Mouse (Mus musculus) lung, embryonic 14.5 days (tissue): ENCODE measurements around the gene Ttll5. TPM values are rescaled to one million over a fixed set of nuclear protein-coding genes. Genes with fewer than 3 reads are reported as not detected.

Experiments
- ATAC-seq: fragments of 200-750 bp; cut with Nextera tagmentation; 2 replicates; pipeline ENCODE4 v1.8.0; 2017; ENCODE audit warnings: mild to moderate bottlenecking, moderate TSS enrichment, moderate library complexity; ENCODE audit not compliant: insufficient read depth
- DNase-seq: peaks from one replicate; pipeline ENCODE4 v3.0.0-alpha.2; 2015
- H3K27ac ChIP-seq: fragments of 300-500 bp; sonication (generic); 2 replicates; pipeline ENCODE4 v1.5.1; 2014; ENCODE audit warnings: low read depth, mild to moderate bottlenecking, moderate library complexity
- H3K27me3 ChIP-seq: fragments of 300-500 bp; sonication (generic); 2 replicates; pipeline ENCODE4 v1.6.1; 2014; ENCODE audit warnings: low read length, control low read depth; ENCODE audit not compliant: insufficient read depth
- H3K36me3 ChIP-seq: fragments of 300-500 bp; sonication (generic); 2 replicates; pipeline ENCODE4 v1.6.1; 2014; ENCODE audit warnings: control low read depth; ENCODE audit not compliant: insufficient read depth
- H3K4me1 ChIP-seq: fragments of 300-500 bp; sonication (generic); 2 replicates; pipeline ENCODE4 v1.6.1; 2014; ENCODE audit warnings: antibody characterized with exemption, control low read depth; ENCODE audit not compliant: insufficient read depth
- H3K4me2 ChIP-seq: fragments of 300-500 bp; sonication (generic); 2 replicates; pipeline ENCODE4 v1.6.1; 2014; ENCODE audit warnings: mild to moderate bottlenecking
- H3K4me3 ChIP-seq: fragments of 300-500 bp; sonication (generic); 2 replicates; pipeline ENCODE4 v1.5.1; 2014; ENCODE audit warnings: low read depth, low read length
- H3K9ac ChIP-seq: fragments of 300-500 bp; sonication (generic); 2 replicates; pipeline ENCODE4 v1.6.1; 2014
- H3K9me3 ChIP-seq: fragments of 300-500 bp; sonication (generic); 2 replicates; pipeline ENCODE4 v1.6.1; 2016; ENCODE audit warnings: low read depth, low read length, control low read depth
- CTCF ChIP-seq: IDR thresholded peaks from 2 replicates; pipeline ENCODE4 v1.5.1; 2016; ENCODE audit warnings: antibody characterized with exemption, low read depth
- WGBS: fragments of 180-500 bp; shearing (Covaris S2); extraction: QIAGEN DNeasy Blood & Tissue Kit; methylation state at CpG from one replicate; pipeline ENCODE4 v1.1.7; 2014; 5-methylcytosine and 5-hydroxymethylcytosine counted together
- polyA plus RNA-seq: library from polyadenylated mRNA; unstranded; fragments of >200 nt; fragmentation: Nextera tagmentation; extraction: Ambion mirVana; gene quantifications from 2 replicates; pipeline ENCODE4 v1.2.1, GENCODE M21; 2014

Ttll5 gene
- polyA plus RNA-seq: 17.5 and 21.3 TPM in 2 replicates

- Histone ChIP-seq H3K4me3 (peak within 1 kb of the TSS; percentile 78), H3K9me3 (no peaks in the 10 kb centered on the region), H3K4me1 (0 out of 2 replicates have a peak, but pooled peaks cover 3% of the 10 kb centered on the region), H3K27ac (peak within 1 kb of the TSS; percentile 98), H3K36me3 (peaks cover 25% of the 10 kb centered on the region; the same call in 1 of the 2 replicates), H3K27me3 (no peaks in the 10 kb centered on the region), H3K4me2 (peak within 1 kb of the TSS; percentile 71), H3K9ac (peak within 1 kb of the TSS; percentile 70)
- peak; percentile 97 for DNase-seq
- WGBS: under 1% methylated on average over 67 of the region's 67 CpGs
- ATAC-seq: peak; percentile 99
- TF ChIP-seq CTCF: no peak
Measured at GRCm38 (mm10) chr12:85824438-85825264, at the start of gene Ttll5, which contains the start of gene Erg28. Gene Ttll5 (plus strand): TSS chr12:85824659. Gene Erg28 (minus strand): TSS chr12:85824550.

- no peak overlapping the region for H3K27ac ChIP-seq
- DNase-seq (peak; percentile 29), ATAC-seq (peak; percentile 41)
- H3K4me1 ChIP-seq: no peaks in the 10 kb centered on the region
- H3K9ac ChIP-seq: no peak overlapping the region
- no peaks in the 10 kb centered on the region for H3K9me3 ChIP-seq
- no peak overlapping the region for H3K4me3 ChIP-seq
- no peaks in the 10 kb centered on the region for H3K36me3 ChIP-seq
- no peak overlapping the region for H3K4me2 ChIP-seq
- no peaks in the 10 kb centered on the region for H3K27me3 ChIP-seq
- WGBS: 21% methylated on average over 3 of the region's 3 CpGs
- TF ChIP-seq CTCF: no peak
Measured at GRCm38 (mm10) chr12:85778962-85779361, 45.5 kb upstream of the Ttll5 start.

GRCm38 (mm10) chr12:85779707-85780106, 44.8 kb upstream of the Ttll5 start:
- H3K4me3 ChIP-seq: no peak overlapping the region
- TF ChIP-seq CTCF: no peak
- H3K36me3 ChIP-seq: no peaks in the 10 kb centered on the region
- no peaks in the 10 kb centered on the region for H3K27me3 ChIP-seq
- no peak overlapping the region for H3K27ac ChIP-seq
- no peak overlapping the region for H3K4me2 ChIP-seq
- DNase-seq (no peak), ATAC-seq (no peak)
- H3K4me1 ChIP-seq: no peaks in the 10 kb centered on the region
- no peak overlapping the region for H3K9ac ChIP-seq
- 68% methylated on average over 5 of the region's 5 CpGs for WGBS
- H3K9me3 ChIP-seq: no peaks in the 10 kb centered on the region

GRCm38 (mm10) chr12:85781606-85782005, 42.9 kb upstream of the Ttll5 start:
- TF ChIP-seq CTCF: no peak
- Histone ChIP-seq H3K9ac (no peak overlapping the region), H3K27ac (no peak overlapping the region), H3K27me3 (no peaks in the 10 kb centered on the region), H3K36me3 (no peaks in the 10 kb centered on the region), H3K9me3 (no peaks in the 10 kb centered on the region), H3K4me1 (no peaks in the 10 kb centered on the region), H3K4me3 (no peak overlapping the region), H3K4me2 (no peak overlapping the region)
- ATAC-seq (no peak), DNase-seq (no peak)
- WGBS: 79% methylated on average over 3 of the region's 3 CpGs

- Histone ChIP-seq H3K36me3 (no peaks in the 10 kb centered on the region), H3K4me2 (no peak overlapping the region), H3K9me3 (no peaks in the 10 kb centered on the region), H3K27ac (no peak overlapping the region), H3K9ac (no peak overlapping the region), H3K4me1 (no peaks in the 10 kb centered on the region), H3K4me3 (no peak overlapping the region), H3K27me3 (no peaks in the 10 kb centered on the region)
- DNase-seq (no peak), ATAC-seq (no peak)
- 62% methylated on average over 19 of the region's 19 CpGs for WGBS
- no peak for TF ChIP-seq CTCF
Measured at GRCm38 (mm10) chr12:85784916-85785815, 39.3 kb upstream of the Ttll5 start.

- Histone ChIP-seq H3K9me3 (no peaks in the 10 kb centered on the region), H3K4me2 (no peak overlapping the region), H3K27ac (no peak overlapping the region), H3K9ac (no peak overlapping the region), H3K36me3 (no peaks in the 10 kb centered on the region), H3K27me3 (no peaks in the 10 kb centered on the region), H3K4me3 (no peak overlapping the region), H3K4me1 (no peaks in the 10 kb centered on the region)
- TF ChIP-seq CTCF: no peak
- 84% methylated on average over 4 of the region's 4 CpGs for WGBS
- DNase-seq: no peak
- no peak for ATAC-seq
Measured at GRCm38 (mm10) chr12:85792158-85792557, 32.3 kb upstream of the Ttll5 start.
